Mouse (Mus musculus): ENCODE data around the gene Tril.

- TF ChIP-seq CTCF (IDR thresholded peaks at IDR 0.05; ENCODE audit: low read depth) = no peak
- no peak for TF ChIP-seq EP300 (IDR thresholded peaks at IDR 0.05; ENCODE audit: low read depth)
These were observed 40.6 kb downstream of the Tril start for GRCm38 (mm10) chr6:53780008-53780407.

All from liver, postnatal 0 days (tissue).